Mouse (Mus musculus) erythroblast, adult 5-6 weeks (primary cell): Measurements from ENCODE around the gene Sun2. TPM values are rescaled to one million over a fixed set of nuclear protein-coding genes. Genes with fewer than 3 reads are reported as not detected.
A peak's percentile ranks its signal among the peaks of the same experiment; 100 is the strongest.

ENCODE experiments used
- ATAC-seq: replicated peaks from 2 replicates; pipeline ENCODE4 v1.8.0; 2016; ENCODE audit warnings: moderate number of reproducible peaks, mild to moderate bottlenecking, moderate TSS enrichment, inconsistent platforms; ENCODE audit not compliant: poor library complexity, low FRiP score, severe bottlenecking
- total RNA-seq, 2 experiments: library from RNA; stranded (forward) in 1 of 2; stranded (reverse) in 1 of 2; fragments of 150-400 nt in 1 of 2; fragments of 200-764, 138-1000 nt in 1 of 2; gene quantifications; 2 replicates each; pipeline versions ENCODE4 v1.2.3 to v1.2.4; 2015 to 2017; ENCODE audit warnings: low replicate concordance in 2 of 2

The Sun2 gene
- total RNA-seq (2015; ENCODE audit: low replicate concordance) (23.4 and 26.5 TPM in 2 replicates), total RNA-seq (2017; ENCODE audit: low replicate concordance) (44.7 and 48.8 TPM in 2 replicates)

DNA sequence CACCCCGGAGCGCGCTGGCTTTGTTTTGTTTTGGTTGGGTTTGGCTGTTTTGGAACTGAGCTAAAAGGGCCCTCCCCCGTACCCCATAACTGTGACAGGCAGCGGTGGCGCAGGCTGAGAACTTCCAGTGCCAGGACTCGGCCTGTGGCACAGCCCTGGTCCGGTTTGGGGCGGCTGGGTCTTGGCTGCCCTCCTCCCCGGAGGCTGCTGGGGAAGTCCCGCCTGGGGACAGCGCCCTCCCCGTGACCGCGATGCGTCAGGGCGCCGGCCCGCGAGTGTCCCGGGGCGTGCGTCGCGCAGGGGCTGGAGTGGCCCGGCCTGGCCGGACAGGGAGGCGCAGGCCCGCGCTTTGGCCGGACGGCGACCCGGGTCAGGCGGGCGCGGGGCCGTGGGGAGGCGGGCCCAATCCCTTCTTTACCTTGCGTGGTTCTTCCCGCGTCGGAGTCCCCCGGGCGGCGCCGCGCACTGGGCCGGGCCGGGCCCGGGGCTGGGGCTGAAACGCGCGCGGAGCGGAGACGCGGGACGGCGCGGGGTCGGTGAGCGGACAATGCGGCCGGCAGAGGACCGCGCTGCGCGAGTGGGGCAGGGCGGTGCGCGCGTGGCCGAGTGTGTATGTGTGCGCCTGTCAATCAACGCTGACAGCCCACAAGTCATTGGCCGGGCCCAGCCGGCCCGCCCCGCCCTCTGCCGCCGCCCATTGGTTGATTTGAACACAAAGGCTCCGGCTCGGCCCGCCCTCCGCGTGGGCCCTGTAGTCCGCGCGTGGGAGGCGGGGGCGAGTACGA, at the start of gene Sun2:
Gene Sun2, minus strand, starts transcription at position 616 of the 785 bp plus-strand sequence.
- ATAC-seq: peak; percentile 88

DNA sequence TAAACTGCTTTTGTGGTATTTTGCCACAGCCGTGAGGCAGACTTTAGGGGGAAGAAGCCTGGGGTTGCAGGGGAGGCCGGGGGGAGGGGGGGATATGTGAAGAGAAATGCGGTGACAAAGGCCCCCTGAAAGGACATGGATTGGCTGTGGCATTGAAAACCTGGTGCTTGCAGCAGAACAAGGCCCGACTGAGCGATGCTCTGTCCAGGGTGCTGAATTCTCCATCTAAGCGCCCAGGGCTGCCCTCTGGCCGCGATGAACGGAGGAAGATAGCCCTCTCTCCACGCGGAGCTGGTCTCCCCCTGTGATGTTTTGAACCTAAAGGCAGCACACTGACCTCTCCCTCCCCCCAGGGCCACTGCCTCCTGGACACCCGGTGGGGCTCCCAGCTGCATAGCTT, 49.2 kb upstream of the Sun2 start:
- ATAC-seq: no peak

DNA sequence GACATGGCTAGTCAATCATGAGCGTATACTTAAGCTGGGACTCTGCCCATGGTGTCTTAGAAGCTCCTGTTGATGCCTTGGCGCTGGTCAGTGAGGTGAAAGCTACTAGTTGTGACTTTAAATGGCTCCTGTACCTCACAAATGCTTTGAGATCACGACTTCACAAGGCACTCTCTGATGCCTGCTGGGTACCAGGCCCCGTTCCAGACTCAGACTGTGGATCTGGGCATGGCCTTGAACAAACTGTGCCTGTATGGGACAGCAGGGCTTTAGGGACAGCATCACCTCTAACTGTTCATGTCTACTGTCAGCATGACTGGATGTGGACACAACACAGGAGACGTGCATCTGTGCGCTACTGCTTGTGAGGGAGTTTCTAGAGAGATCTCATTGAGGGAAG, 48.6 kb upstream of the Sun2 start:
- no peak for ATAC-seq

DNA sequence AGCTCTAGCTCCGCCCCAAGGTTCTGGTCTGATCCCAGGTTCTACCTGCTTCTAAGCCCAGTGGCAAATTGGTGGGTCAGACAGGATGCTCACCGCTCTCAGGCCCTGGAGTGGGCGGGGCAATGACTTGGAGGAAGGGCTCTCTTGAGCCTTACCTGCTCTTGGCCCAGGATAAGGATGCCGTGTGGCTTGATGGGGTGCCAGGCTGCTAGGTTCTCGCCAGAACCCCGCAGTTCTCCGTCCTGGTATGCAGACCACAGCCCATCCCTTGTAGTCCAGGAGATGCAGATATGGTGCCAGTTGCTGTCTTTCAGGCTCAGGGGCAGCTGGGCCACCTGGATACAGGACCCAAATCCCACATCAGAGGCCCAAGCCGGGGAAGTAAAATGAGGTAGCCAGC, 47.8 kb upstream of the Sun2 start:
- ATAC-seq: no peak

DNA sequence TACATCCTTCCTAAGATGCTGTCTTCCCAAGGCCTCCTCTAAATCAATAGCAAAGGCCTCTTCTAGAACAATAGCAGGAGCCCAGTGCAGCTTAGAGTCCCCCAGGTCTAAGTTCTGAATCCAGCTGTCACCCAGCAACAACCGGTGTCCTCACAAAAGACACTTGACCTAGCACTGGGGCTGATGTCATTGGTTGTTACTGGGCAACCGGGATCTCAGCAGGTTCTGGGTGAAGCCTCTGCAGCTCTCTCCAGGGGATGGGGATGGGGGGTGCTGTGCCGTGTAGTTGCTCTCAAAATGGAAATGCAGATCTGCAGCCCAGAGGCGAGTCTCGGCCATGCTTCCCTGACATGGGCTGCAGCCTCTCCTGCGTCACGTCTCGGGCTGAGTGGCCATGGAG, 45.5 kb upstream of the Sun2 start:
- no peak for ATAC-seq

DNA sequence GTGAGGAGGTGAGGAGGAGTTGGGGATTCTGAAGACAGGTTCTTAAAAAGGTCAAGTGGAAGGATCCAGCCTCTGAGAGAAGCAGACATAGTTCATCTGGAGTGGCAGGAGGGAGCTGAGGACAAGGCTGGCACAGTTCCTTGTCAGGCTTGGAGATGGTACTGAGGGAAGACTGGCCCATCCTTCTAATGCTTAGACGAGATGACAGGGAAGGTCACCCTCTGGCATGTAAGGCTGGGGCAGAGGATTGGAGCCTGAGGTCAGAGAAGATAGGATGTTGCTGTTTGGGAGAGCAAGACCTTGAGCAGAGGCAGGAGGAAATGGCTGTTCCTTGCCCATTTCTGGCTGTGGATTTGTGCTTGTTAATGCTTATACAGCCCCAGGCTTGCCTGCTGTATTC, 42.7 kb upstream of the Sun2 start:
- no peak for ATAC-seq

DNA sequence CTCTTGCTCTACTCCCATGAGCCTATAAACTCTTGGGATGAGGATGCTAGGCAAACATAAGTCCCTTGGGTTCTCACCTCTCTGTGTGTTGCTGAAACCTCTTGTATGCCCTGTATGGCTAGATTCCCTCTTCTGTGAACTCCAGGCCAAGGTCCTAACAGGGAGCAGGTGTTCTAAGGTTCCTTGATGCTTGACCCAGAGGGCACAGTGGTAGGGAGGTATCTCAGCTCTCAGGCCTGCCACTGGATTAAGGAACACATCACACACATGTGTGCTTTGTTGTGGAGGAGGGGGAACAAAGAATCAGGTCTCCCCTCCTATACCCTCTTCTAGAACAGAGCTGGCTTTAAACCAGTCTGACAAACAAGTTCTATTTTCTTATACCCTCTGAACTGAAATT, 35.4 kb upstream of the Sun2 start, which contains the start of gene Dnal4:
Gene Dnal4, minus strand, starts transcription at position 101 of the 400 bp plus-strand sequence.
- ATAC-seq: no peak

DNA sequence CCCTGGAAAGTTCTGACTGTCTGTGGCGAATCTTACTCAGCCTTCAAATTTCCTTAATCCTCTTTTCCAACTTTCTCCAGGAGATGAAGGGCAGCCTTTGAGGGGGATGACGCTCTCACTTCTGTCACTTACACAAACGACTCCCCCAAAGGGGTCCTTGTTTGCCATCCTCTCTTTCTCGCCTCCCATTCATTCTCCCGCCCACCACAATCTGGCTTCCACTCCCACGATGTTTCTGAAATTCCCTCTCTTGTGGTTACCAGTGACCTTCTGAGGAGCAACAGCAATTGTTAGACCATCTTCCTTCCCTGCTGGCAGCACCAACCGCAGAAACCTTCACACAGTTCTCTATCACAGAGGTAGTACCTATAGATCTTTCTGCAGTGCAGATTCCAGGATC, 33.3 kb upstream of the Sun2 start:
- no peak for ATAC-seq

DNA sequence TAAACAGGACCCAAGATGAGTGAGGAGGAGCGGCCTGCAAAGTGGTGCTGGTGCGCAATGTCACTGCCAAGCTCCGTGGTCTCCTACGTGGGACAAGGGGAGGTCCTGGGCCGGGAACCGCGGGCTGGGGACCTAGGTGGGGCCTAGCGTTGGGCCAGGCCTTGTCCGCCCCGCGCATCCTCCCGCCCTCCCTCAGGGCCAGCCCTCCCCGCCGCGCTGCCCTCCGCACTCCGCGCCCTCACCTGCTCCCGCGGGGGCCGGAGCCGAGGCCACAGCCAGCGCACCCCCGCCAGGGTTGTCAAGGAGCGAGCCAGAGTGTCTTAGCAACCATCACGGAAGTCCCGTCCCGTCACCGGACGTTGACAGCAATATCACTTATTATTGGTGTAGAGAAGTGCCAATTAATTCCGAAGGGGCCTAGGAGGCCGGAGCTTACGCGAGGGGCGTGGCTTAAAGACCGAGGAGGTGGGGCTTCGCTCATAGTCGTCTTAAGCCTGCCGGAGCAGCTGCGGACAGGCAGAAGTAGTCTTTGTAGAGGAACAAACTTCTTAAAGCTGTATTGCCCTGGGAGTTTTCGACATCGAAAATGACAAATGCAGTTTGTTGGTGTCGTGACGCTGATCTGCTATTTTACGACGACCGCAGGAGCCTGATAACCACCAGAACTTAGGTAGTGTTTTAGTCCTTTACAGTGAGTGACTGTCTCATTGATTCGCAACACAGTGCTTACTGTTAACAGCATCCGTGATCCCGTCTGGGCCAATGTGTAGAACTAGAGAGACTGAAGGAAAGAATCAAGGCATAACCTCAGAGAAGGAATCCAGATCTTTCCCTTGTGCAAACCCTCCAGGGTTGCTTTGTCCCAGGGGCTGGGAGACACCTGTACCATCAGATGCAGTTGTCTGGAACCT, 32.0 kb upstream of the Sun2 start:
- peak; percentile 98 for ATAC-seq

DNA sequence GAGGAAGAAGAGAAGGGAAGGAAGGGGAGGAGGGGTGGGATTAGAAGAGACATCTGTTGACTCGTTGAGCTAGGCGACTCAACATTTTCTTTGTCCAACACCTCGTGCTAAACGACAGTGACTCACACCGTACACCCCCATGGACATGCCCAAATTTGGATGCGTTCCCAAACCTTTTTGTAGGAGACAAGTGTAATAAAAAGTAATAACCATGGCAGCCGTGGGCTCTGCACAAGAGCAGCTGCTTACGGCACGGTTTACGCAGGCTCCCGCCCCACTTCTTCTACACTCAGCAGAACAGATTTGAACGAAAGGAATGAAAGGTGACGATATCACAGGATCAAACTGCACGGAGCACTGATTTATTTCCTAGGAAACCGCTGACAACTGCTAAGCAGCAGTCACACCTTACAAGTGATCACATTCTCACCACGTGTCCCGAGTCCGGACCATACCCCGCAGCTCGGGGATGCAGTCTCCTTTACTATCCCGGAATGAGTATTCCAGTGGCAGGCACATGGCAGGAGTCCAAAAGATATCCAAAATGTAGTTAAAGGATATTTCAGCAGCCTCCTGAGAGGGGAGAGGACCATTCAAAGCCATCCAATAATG, 28.4 kb upstream of the Sun2 start:
- no peak for ATAC-seq

DNA sequence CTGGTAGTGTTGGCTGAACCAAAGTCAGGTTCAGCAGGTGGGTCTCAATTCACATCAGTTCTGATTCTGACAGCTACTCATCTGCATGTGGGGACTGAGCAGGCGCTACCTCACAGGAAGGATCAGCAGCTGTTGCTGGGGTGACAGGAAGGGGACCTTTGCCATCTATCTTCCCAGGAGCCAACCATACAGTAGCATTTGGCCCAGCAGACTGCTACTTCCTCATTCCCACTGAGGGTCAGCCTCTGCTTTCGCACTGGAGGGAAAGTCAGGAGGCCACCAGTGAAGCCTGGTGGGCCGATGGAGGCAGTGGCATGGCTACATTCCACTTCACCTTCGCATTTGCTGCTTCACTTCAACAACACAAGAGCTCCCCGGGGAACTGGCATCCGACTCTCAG, 26.0 kb upstream of the Sun2 start:
- ATAC-seq: no peak

DNA sequence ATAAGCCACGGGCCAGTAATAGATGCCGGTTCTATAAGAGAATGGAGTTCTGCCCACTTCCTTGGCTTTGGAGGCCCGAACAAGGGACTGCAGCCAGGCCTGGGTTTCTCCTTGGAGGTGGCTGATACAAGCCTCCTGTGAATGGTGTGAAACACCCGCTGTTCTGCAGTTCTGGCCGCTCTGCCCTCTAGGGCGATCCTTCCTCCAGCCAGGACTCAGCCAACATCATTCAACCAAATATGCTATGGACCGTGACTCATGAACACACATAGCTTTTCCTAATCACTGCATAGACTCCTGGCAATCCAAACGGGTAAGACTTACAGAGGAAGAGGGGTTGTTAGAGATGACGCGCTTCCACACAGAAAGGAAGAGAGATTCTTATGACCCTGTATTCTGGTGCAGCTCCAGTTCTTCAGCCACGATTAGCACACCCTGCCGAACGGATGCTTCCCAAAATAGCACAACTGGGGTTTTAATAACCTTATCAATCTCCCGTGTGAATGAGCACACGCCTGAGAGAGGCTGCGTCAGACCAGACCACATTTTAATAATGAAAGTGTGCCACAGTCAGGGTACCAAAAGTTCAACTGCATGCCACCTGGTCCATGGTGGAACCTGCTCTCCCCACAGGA, 25.1 kb upstream of the Sun2 start:
- no peak for ATAC-seq

DNA sequence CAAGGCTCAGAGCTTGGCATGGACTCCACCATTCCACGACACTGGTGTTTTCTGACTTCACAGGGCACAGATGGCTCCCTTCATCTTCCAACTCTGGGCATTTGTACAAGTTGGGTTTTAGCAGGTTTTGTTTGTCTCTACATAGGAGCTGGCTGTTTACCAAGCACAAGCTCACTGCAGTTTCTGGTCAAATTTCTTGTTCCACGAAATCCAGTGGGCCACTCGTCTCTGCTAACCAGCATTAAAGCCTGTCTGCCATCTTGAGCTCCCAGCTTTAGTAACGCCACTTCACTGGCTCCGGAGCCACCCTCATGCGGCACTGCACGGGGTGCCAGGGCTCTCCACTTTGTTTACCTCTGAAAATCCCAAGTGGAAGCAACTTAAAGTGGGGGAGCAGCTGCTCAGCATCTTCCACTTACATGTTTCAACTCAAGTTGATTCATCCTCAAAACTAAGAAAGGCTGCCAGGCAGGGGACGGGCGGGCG, 24.3 kb upstream of the Sun2 start:
- ATAC-seq: no peak

DNA sequence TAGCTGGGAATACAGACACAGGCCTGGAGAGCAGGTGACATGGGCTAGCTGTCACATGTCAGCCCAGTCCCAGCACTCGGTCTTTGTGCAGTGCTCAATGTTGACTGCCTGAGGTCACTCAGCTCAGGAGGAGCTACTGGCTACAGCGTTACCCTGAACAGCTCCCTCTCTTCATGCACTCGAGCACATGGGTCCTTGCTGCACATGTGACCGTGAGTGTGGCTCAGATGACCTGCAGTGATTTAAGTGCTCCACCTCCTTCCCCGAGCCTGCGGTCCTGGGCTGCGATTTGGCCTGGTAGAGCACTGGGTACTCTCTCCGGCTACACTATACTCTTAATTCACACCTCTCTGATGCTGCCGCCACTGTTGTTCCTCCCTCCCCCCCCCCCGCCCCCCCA, 23.8 kb upstream of the Sun2 start:
- ATAC-seq: no peak

DNA sequence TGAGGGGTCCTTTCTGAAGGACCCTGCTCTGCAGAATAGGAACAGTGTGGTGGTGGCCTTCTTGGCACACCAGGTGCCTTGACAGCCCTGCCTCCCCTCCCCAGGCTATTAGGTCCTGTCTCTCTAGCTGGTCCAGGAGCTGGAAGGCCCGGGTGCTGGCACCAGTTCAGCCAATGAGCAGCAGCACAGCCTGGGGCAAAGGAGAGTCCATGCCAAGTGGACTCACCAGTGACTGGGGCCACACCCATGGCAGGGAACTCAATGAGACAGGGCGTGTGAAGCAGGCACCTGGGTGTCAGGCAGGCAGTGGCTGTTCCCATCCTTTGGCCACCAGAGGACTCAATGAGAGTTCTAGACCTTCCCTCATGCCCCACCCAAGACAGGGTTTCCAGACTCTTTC, 23.0 kb upstream of the Sun2 start:
- no peak for ATAC-seq

DNA sequence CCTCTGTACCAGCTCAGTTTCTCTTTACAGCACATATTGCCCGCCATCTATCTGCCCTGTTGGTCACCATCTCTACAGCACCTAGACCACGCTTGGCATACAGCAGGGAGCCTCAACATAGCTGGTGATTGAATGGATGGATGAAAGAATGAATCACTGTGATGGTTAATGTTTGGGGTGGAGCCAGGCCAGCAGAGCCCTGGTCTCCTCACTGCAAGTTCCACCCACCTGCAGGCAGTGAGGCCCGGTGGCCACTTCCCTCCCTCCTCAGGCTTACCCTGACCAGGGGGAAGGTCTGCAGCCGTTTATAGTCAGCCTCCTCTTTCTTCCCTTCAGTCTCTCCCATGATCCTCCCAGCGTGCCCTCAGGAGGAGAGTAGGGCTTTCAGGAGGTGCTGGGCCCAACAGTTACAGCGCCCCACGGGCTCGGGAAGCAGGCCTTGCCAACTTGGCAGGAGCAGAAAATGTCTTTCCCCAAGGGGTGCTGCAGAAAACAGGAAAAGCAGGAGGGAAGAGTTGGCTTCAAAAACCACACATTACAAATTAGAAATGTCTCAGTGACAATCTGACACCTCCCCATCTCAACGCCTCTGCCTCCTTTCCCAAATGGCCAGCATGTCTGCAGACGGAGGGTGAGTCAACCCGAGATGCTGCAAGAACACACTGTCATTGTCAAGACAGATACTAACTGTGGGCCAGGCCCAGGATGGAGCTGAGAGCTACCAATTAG, 22.4 kb upstream of the Sun2 start:
- ATAC-seq: no peak

DNA sequence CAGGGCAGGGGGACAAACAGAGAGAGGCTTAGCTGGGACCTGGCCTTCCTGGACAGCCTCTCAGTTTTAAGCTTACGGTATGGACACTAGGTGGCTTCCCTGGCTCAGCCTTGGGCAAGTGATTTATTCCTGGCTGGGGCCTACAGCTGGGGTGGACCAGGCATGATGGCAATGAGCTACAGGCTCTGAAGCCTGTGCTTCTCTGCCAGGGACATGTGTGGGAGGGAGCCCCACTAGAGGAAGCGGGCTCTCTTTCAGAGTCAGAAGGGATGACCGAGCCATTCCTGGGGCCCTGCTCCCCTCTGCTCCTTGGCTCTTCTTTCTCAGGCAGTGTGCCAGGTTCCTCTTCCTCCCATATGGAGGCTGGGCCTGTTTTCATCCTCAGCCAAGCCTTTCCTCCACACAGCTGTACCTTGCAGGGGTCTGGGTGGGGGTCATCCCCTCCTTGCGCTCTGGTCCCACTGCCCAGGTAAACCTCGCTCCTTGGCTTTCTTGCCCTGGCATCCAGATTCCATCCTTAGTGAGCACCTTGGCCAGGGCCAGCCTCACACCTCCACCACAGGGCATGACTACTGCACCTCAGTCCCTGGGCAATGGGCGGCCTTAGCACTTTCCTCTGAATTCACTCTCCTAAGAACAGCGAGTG, 21.4 kb upstream of the Sun2 start:
- no peak for ATAC-seq

DNA sequence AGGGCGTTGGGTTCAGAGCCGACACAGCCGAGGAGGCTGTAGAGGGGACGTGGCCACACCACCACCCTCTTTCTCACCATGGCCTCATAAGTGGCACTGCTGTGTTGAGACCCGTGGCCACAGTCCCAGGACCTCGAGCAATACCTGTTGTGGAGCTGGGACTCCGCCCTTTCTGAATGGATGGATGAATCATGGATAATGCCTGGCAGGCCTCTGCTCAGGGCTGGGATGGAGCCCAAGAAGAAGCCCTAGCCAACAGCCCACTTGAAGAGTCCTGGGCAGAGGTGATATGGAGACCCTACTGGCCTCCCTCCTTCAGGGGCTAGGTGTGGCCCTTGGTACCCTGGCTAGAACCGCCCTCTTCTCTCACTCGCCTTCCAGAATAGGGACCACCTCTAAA, 20.7 kb upstream of the Sun2 start:
- ATAC-seq: no peak; the same call in 1 of the 2 replicates

DNA sequence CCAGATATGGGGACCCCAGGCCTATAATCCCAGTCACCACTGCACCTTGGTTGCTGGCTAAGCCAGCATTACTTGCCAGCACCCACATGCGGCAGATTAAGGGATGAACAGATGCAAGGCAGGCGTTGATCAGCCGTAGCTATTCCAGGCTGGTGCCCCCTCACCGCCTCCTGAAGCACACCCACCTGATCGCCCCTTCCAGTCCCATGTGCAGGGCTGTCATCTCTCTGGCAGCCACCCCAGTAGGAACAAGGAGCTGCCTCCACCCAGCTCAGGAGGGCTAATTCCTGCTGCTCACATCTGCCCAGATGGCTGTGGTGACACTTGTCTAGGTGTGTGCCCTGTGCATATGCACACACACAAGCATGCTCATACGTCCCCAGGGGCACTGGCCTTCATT, 18.6 kb upstream of the Sun2 start:
- ATAC-seq: no peak
